Mouse (Mus musculus) brain, embryonic 14.5 days (tissue): ENCODE measurements at regions not wholly inside any gene's neighbourhood (a gene's known extent, or its start where the extent isn't known, plus 50 kb on each side); places are given as distances from the start of the nearest gene placed in this dataset.

ENCODE experiments used
- CTCF ChIP-seq: fragments of 200-500 bp; IDR thresholded peaks from 2 replicates; pipeline ENCODE4 v1.5.1; 2012; ENCODE audit warnings: inconsistent platforms, mild to moderate bottlenecking, moderate library complexity, borderline replicate concordance; ENCODE audit not compliant: insufficient read depth, insufficient read length; ENCODE audit errors: extremely low read depth
- POLR2A ChIP-seq: fragments of 200-500 bp; IDR thresholded peaks from 2 replicates; pipeline ENCODE4 v1.6.1; 2012; ENCODE audit warnings: mild to moderate bottlenecking, inconsistent platforms, borderline replicate concordance; ENCODE audit not compliant: poor library complexity, insufficient read depth, insufficient read length, severe bottlenecking; ENCODE audit errors: extremely low read depth

- no peak for TF ChIP-seq CTCF
- no peak for TF ChIP-seq POLR2A
Observed at GRCm38 (mm10) chr12:54384116-54384515, 180.5 kb upstream of the Egln3 start.
